Mouse (Mus musculus) telencephalon, adult 2 months (tissue): ENCODE measurements around the gene Spata20.

Source experiments
- DNase-seq: peaks from one replicate; pipeline ENCODE4 v3.0.0-alpha.2; 2011; ENCODE audit warnings: low read depth, low spot score

Spata20 gene

DNA sequence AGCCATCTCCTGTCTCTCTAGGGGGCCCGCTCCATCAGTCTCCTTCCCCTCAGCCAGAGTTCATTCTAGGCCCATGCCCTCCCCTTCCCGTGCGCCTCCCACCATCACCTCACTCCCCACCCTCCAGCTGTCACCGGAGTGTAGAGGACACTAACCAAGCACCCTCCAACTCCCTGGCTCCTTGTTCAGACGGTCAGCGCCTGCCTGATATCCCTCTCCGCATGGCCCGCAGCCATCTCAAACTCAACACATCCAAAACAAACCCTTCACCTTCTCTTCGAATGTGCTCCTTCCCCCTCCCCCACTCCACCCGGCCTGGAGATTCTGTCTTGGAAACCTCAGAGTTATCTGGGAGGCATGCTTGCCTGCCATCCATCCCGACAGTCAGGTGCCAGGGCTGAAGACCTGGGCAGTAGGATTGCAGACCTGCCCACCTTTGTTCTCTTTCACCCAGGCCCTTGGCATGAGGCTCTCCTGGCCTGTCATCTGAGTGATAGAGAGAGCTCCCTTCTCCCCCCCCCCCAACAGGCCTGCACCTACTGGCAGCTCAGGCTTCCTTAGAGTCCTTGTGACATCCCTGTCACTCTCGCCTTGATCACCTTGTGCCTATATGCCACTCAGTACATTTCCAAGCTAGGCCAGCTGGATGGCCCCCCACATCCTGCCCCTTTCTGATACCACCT lies 34.7 kb downstream of the Spata20 start:
- DNase-seq, result no peak

DNA sequence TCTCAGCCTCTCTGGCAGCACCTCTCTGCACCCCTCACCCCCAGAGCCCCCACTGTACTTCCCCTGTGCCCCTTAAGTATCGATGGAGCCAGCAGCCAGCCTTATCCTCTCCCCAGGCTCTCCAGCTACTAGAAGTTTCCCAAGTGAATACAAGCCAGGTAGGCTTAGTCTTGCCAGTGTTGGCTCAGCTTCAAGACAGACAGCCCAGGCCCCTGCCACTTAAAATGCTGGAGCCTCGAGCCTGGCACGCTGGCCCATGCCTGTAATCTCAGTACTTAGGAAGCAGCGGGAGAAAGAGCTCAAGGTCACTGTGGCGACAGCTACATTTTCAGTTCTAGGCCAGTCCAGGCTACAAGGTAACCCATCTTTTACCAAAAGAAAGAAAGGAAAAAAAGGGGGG lies 36.1 kb downstream of the Spata20 start:
- no peak for DNase-seq

DNA sequence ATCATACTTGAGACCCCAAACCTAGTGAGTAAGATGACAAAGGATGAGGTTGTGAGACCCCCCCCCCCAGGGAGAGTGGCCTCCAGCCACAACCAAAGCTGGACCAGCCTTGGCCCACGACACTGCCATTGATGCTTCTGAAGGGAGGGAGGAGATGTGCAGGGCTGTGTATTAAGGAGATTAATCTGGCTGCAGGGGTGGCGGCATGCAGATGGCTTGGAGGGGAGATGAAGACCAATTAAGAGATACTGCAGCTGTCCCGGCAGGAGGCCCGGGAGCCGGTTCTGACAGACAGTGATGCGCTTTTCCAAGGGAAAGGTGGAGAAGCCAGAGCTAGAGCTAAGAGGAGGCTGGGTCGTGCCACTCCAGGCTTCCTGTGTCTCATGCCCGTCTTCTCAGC lies 36.7 kb downstream of the Spata20 start:
- no peak for DNase-seq

DNA sequence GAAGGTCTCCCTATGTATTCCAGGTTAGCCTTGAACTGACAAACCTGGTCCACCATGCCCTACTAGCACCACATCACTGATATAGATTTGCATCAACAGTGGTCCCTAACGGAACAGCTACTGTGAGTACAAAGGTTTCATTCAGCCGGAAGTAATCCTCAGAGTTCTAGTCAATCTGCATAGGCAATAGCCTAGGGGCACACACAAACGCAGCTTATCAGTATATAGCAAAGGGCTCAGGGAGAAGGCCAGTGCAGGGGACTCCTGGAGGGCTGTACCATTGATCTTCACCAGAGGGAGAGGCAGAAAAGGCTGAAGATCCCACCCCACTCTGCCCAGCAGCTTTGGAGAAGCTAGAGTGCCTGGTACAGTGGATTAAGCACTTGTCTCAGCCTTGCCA lies 39.0 kb downstream of the Spata20 start:
- DNase-seq, result no peak

DNA sequence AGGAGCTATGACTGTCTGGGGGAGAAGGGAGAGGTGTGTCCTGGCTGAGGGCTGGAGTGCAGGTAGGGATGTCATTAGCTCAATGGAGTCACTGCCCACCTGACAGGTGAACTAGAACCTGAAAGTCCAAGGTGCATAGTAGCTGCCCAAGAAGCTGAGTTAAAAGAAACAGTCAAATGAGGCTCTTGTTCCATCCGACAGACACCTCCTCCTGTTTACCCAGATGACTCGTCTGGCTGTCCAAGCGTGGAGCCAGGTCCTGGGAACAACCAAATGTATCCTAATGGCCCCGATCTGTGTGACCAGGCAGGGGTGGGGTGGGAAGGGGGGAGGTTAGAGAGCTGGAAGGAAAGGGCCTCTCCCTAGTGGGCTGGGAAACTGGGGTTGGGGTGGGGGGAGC lies 40.7 kb downstream of the Spata20 start:
- DNase-seq, result no peak

DNA sequence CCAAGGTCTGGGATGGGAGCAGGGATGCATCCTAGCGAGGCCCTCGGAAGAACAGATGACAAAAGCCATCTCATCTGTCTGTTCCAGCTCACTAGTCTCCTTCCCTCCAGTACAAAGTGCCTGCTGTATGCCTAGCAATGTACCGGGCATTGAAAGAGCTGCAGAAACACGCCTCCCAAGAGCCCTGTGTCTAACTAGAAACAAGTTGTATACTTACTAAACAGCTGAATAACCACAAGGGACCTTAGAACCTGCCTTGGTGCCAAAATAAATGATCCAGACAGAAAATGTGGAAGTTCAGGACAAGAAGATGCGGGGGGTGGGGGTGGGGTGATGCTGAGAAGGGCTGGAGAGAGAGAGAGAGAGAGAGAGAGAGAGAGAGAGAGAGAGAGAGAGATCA lies 41.1 kb downstream of the Spata20 start:
- no peak for DNase-seq

DNA sequence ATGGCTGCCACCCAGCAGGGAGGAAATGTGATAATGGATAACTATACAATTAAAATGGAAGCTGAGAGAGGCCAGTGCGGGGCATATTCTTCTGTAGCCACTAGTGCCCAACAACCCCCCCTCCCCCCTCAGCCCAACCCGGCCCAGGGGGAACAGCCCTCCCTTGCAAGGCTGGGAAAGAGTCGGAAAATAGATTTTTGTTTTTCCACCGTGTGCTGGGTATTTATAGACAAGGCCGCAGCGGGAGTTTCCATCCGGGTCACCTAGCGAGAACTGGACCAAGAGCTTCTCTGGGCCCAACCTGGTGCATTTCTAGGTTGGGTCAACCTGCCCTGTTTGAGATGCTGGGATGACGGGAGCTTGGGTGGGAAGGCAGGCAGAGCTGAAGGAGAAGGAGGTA lies 44.2 kb downstream of the Spata20 start:
- DNase-seq, result no peak

DNA sequence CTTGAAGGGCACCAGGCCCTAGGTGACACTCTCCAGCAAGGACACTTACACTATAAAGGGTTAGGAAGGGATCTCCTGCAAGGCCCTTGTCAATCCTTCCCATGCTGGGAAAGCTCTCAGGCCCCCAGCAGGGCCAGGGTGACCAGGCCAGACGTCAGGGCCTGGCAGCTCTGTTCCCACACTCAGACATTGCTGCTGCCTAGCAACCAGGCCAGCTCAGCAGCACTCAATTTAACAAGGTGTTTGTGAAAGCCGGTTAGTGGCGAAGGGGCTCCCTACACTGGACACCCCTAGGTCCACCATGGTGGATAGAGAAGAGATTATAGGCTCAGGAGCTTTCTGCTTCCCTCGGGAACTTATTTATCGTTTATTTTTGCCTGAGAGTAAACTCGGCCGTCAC lies 44.9 kb downstream of the Spata20 start:
- no peak for DNase-seq

DNA sequence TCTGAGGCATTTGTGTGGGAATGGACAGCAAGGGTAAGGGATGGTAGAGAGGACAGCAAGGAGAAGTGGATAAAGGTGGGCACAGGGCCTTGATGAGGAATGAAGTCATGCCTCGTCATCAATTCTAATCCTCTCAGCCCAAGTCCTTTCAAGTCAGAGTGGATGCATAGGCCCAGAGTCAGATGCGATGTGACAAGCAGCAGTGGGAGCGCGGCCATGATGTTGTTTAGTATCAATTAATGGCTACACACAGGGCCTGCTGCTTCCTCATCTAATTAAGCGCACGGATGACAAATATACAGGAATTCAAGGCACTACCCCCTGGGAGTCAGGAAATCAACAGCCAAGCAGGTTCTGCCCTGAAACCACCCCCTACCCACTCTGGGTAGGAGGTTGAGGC lies 45.6 kb downstream of the Spata20 start:
- DNase-seq, result no peak

DNA sequence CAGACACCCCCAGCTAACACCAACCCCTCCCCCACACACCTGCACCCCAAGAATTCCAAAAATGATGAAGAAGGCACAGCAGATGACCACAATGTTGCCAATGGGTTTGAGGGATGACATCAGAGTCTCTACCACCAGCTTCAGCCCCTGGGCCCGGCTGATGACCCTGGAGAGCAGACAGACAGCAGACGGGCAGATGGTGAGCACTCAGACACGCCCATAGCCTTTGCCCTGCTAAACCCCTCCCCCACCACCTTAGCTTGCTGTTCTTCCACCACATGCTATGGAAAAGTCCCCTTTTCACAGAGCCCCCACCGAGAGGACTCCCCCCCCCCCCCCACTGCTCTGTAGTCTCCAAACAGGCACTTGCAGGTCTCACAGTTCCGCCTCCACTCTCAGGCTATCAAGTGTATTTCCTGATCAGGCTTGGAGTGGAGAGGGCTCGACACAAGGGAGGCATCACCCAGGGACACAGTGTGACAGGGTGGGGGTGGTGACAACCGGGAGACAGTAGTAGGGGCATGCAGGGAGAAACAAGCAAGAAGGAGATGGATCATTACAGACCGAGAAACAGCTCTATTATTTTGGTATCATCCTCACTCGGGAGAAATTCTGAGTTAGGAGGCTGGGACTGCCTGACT lies 56.8 kb downstream of the Spata20 start:
- no peak for DNase-seq
